Mouse (Mus musculus): ENCODE measurements around the gene Iqgap2. TPM values are rescaled to one million over a fixed set of nuclear protein-coding genes. Genes with fewer than 3 reads are reported as not detected.

Gene Iqgap2
- polyA plus RNA-seq, 1 experiment, result 0.06 TPM

- TF ChIP-seq USF1 (IDR thresholded peaks at IDR 0.05; ENCODE audit: low read depth), result no peak
- no peak for TF ChIP-seq MYOG (IDR thresholded peaks at IDR 0.05; ENCODE audit: control insufficient read depth, extremely low read depth, insufficient read length)
- no peak for TF ChIP-seq CEBPB (IDR thresholded peaks at IDR 0.05; ENCODE audit: low read depth)
- no peak for TF ChIP-seq MAX (IDR thresholded peaks at IDR 0.05)
- no peak for TF ChIP-seq CTCF (IDR thresholded peaks at IDR 0.05; ENCODE audit: control insufficient read depth, insufficient read depth, insufficient read length)
- TF ChIP-seq MYOD1 (IDR thresholded peaks at IDR 0.05; ENCODE audit: control insufficient read depth, insufficient read length, low read depth), result no peak
- TF ChIP-seq FOSL1 (IDR thresholded peaks at IDR 0.05; ENCODE audit: insufficient read depth, low read length, poor library complexity, severe bottlenecking), result no peak
- no peaks in the 10 kb centered on the region for H3K79me3 ChIP-seq (ENCODE audit: low read depth)
- peaks cover 7% of the 10 kb centered on the region for H3K27me3 ChIP-seq (ENCODE audit: control insufficient read depth, insufficient read depth, insufficient read length)
- no peaks in the 10 kb centered on the region for H3K36me3 ChIP-seq (ENCODE audit: control insufficient read depth, insufficient read depth)
- no peaks in the 10 kb centered on the region for H3K79me2 ChIP-seq (ENCODE audit: control insufficient read depth, insufficient read depth)
- no peak overlapping the region for H3ac ChIP-seq (ENCODE audit: control insufficient read depth, insufficient read length, low read depth)
- H3K4me3 ChIP-seq (ENCODE audit: insufficient read depth, poor library complexity, severe bottlenecking), result no peak overlapping the region
These were observed 21.3 kb upstream of the Iqgap2 start for GRCm38 (mm10) chr13:95913046-95913406.

GRCm38 (mm10) chr13:95912157-95913045 is 20.7 kb upstream of the Iqgap2 start:
- H3K36me3 ChIP-seq (ENCODE audit: control insufficient read depth, insufficient read depth), result no peaks in the 10 kb centered on the region
- no peaks in the 10 kb centered on the region for H3K79me3 ChIP-seq (ENCODE audit: low read depth)
- TF ChIP-seq MYOD1 (IDR thresholded peaks at IDR 0.05; ENCODE audit: control insufficient read depth, insufficient read length, low read depth), result no peak
- TF ChIP-seq CEBPB (IDR thresholded peaks at IDR 0.05; ENCODE audit: low read depth), result no peak
- no peak for TF ChIP-seq CTCF (IDR thresholded peaks at IDR 0.05; ENCODE audit: control insufficient read depth, insufficient read depth, insufficient read length)
- TF ChIP-seq FOSL1 (IDR thresholded peaks at IDR 0.05; ENCODE audit: insufficient read depth, low read length, poor library complexity, severe bottlenecking), result no peak
- TF ChIP-seq MYOG (IDR thresholded peaks at IDR 0.05; ENCODE audit: control insufficient read depth, extremely low read depth, insufficient read length), result no peak
- no peak for TF ChIP-seq USF1 (IDR thresholded peaks at IDR 0.05; ENCODE audit: low read depth)
- TF ChIP-seq MAX (IDR thresholded peaks at IDR 0.05), result no peak
- no peaks in the 10 kb centered on the region for H3K79me2 ChIP-seq (ENCODE audit: control insufficient read depth, insufficient read depth)
- peaks cover 7% of the 10 kb centered on the region for H3K27me3 ChIP-seq (ENCODE audit: control insufficient read depth, insufficient read depth, insufficient read length)
- H3ac ChIP-seq (ENCODE audit: control insufficient read depth, insufficient read length, low read depth), result no peak overlapping the region
- H3K4me3 ChIP-seq (ENCODE audit: insufficient read depth, poor library complexity, severe bottlenecking), result no peak overlapping the region

GRCm38 (mm10) chr13:95910270-95910669 is 18.5 kb upstream of the Iqgap2 start:
- no peak for TF ChIP-seq FOSL1 (IDR thresholded peaks at IDR 0.05; ENCODE audit: insufficient read depth, low read length, poor library complexity, severe bottlenecking)
- no peak for TF ChIP-seq MYOG (IDR thresholded peaks at IDR 0.05; ENCODE audit: control insufficient read depth, extremely low read depth, insufficient read length)
- no peak for TF ChIP-seq CTCF (IDR thresholded peaks at IDR 0.05; ENCODE audit: control insufficient read depth, insufficient read depth, insufficient read length)
- no peak for TF ChIP-seq MYOD1 (IDR thresholded peaks at IDR 0.05; ENCODE audit: control insufficient read depth, insufficient read length, low read depth)
- no peak for TF ChIP-seq CEBPB (IDR thresholded peaks at IDR 0.05; ENCODE audit: low read depth)
- no peak for TF ChIP-seq MAX (IDR thresholded peaks at IDR 0.05)
- no peak for TF ChIP-seq USF1 (IDR thresholded peaks at IDR 0.05; ENCODE audit: low read depth)
- no peak overlapping the region for H3ac ChIP-seq (ENCODE audit: control insufficient read depth, insufficient read length, low read depth)
- H3K4me3 ChIP-seq (ENCODE audit: insufficient read depth, poor library complexity, severe bottlenecking), result no peak overlapping the region
- no peaks in the 10 kb centered on the region for H3K79me2 ChIP-seq (ENCODE audit: control insufficient read depth, insufficient read depth)
- no peaks in the 10 kb centered on the region for H3K79me3 ChIP-seq (ENCODE audit: low read depth)
- peaks cover 7% of the 10 kb centered on the region for H3K27me3 ChIP-seq (ENCODE audit: control insufficient read depth, insufficient read depth, insufficient read length)
- H3K36me3 ChIP-seq (ENCODE audit: control insufficient read depth, insufficient read depth), result no peaks in the 10 kb centered on the region

- TF ChIP-seq CEBPB (IDR thresholded peaks at IDR 0.05; ENCODE audit: low read depth), result no peak
- Histone ChIP-seq H3K36me3 (ENCODE audit: control insufficient read depth, insufficient read depth) (no peaks in the 10 kb centered on the region), H3K79me2 (ENCODE audit: control insufficient read depth, insufficient read depth) (no peaks in the 10 kb centered on the region), H3K4me3 (ENCODE audit: insufficient read depth, poor library complexity, severe bottlenecking) (no peak overlapping the region), H3K27me3 (ENCODE audit: control insufficient read depth, insufficient read depth, insufficient read length) (peaks cover 7% of the 10 kb centered on the region), H3ac (ENCODE audit: control insufficient read depth, insufficient read length, low read depth) (no peak overlapping the region), H3K79me3 (ENCODE audit: low read depth) (no peaks in the 10 kb centered on the region)
These were observed 17.5 kb upstream of the Iqgap2 start for GRCm38 (mm10) chr13:95909244-95909643.

- no peak overlapping the region for H3K4me3 ChIP-seq (ENCODE audit: insufficient read depth, poor library complexity, severe bottlenecking)
- no peak for TF ChIP-seq CEBPB (IDR thresholded peaks at IDR 0.05; ENCODE audit: low read depth)
- TF ChIP-seq MAX (IDR thresholded peaks at IDR 0.05), result no peak
- no peak for TF ChIP-seq FOSL1 (IDR thresholded peaks at IDR 0.05; ENCODE audit: insufficient read depth, low read length, poor library complexity, severe bottlenecking)
- TF ChIP-seq MYOG (IDR thresholded peaks at IDR 0.05; ENCODE audit: control insufficient read depth, extremely low read depth, insufficient read length), result no peak
- no peak for TF ChIP-seq MYOD1 (IDR thresholded peaks at IDR 0.05; ENCODE audit: control insufficient read depth, insufficient read length, low read depth)
- no peak for TF ChIP-seq CTCF (IDR thresholded peaks at IDR 0.05; ENCODE audit: control insufficient read depth, insufficient read depth, insufficient read length)
- no peak for TF ChIP-seq USF1 (IDR thresholded peaks at IDR 0.05; ENCODE audit: low read depth)
- H3K27me3 ChIP-seq (ENCODE audit: control insufficient read depth, insufficient read depth, insufficient read length), result no peaks in the 10 kb centered on the region
- no peaks in the 10 kb centered on the region for H3K79me3 ChIP-seq (ENCODE audit: low read depth)
- no peak overlapping the region for H3ac ChIP-seq (ENCODE audit: control insufficient read depth, insufficient read length, low read depth)
- no peaks in the 10 kb centered on the region for H3K79me2 ChIP-seq (ENCODE audit: control insufficient read depth, insufficient read depth)
- no peaks in the 10 kb centered on the region for H3K36me3 ChIP-seq (ENCODE audit: control insufficient read depth, insufficient read depth)
These were observed 11.0 kb upstream of the Iqgap2 start for GRCm38 (mm10) chr13:95902696-95903095.

Measured in C2C12 (cell line).